9 mouse cellular contexts compared by ENCODE assay signal in genomic region chr4:116827819-116828218, GRCm38 (mm10). TPM values are rescaled to one million over a fixed set of nuclear protein-coding genes. Genes with fewer than 3 reads are reported as not detected.
DNase-seq lines count a peak whose midpoint lies in the region; ATAC-seq and TF ChIP-seq lines count a peak whose summit lies in the region.
"Had no signal": no experiment of that assay in that cellular context is flagged by ENCODE, and none has a peak within 500 bp of the region (broad histone marks: within the 10 kb centered on the region; RNA-seq: fewer than 3 reads in every experiment).

No protein-coding gene starts in this region.

- no peak overlapping the region for H3K4me3 ChIP-seq in forebrain, embryonic 16.5 days (replicated peaks; ENCODE audit: low read length)
- H3K4me3 ChIP-seq in liver, embryonic 14.5 days (ENCODE audit: insufficient read depth in 1 of 2, low read depth in 2 of 2, low read length in 2 of 2): no peak overlapping the region
- H3K4me3 ChIP-seq: midbrain, embryonic 12.5 days had no signal

- no peaks in the 10 kb centered on the region for H3K9me3 ChIP-seq in forebrain, embryonic 16.5 days (ENCODE audit: control insufficient read depth, low read length)
- no peaks in the 10 kb centered on the region for H3K9me3 ChIP-seq in liver, embryonic 14.5 days (ENCODE audit: control insufficient read depth, low read length)
- H3K9me3 ChIP-seq: midbrain, embryonic 12.5 days had no signal

- WGBS in forebrain, embryonic 16.5 days: 3% methylated on average over 4 of the region's 4 CpGs
- 0% methylated on average over 4 of the region's 4 CpGs for WGBS in liver, embryonic 14.5 days (ENCODE audit: insufficient replicate concordance)

- no peak overlapping the region for H3K4me2 ChIP-seq in forebrain, embryonic 16.5 days (ENCODE audit: low read length)
- no peak overlapping the region for H3K4me2 ChIP-seq in liver, embryonic 14.5 days (ENCODE audit: low read depth)
- H3K4me2 ChIP-seq: midbrain, embryonic 12.5 days had no signal

- no peak overlapping the region for H3K27ac ChIP-seq in forebrain, embryonic 16.5 days (ENCODE audit: low read length)
- H3K27ac ChIP-seq in liver, embryonic 14.5 days: no peak overlapping the region
- H3K27ac ChIP-seq: midbrain, embryonic 12.5 days had no signal

- TF ChIP-seq CTCF in liver, embryonic 14.5 days (IDR thresholded peaks at IDR 0.05; ENCODE audit: low read depth): peak; percentile 76

- TF ChIP-seq EP300 in liver, embryonic 14.5 days (IDR thresholded peaks at IDR 0.05; ENCODE audit: low read depth): no peak

- DNase-seq in layer of hippocampus, adult 11-12 months (ENCODE audit: low spot score): peak; percentile 51
- no peak for DNase-seq in layer of hippocampus, postnatal 25 days (ENCODE audit: extremely low spot score in 1 of 2, low spot score in 1 of 2)
- peak; percentile 20 to 34 for DNase-seq in CD8-positive naive resting alpha-beta T cell, adult 2 months (ENCODE audit: low read depth in 2 of 2, low spot score in 2 of 2)
- peak; percentile 92 for DNase-seq in brain, adult 2 months (ENCODE audit: low read depth, low spot score)
- peak; percentile 47 to 55 (median 53) for DNase-seq in liver, embryonic 14.5 days (ENCODE audit: low read depth in 3 of 3, low spot score in 3 of 3)
- DNase-seq in skeletal muscle tissue, adult 2 months (ENCODE audit: low read depth, low spot score): peak; percentile 64
- DNase-seq in urinary bladder, adult 18-20 months (ENCODE audit: low spot score in 2 of 2): no peak

- no peaks in the 10 kb centered on the region for H3K36me3 ChIP-seq in forebrain, embryonic 16.5 days (ENCODE audit: control insufficient read depth, insufficient read depth)
- H3K36me3 ChIP-seq in liver, embryonic 14.5 days (replicated peaks; ENCODE audit: control insufficient read depth, insufficient read depth, low read depth): no peaks in the 10 kb centered on the region
- H3K36me3 ChIP-seq: midbrain, embryonic 12.5 days had no signal

- H3K4me1 ChIP-seq in forebrain, embryonic 16.5 days (replicated peaks; ENCODE audit: control insufficient read depth, insufficient read depth, low read length): peaks cover 15% of the 10 kb centered on the region
- peaks cover 0 to 10% of the 10 kb centered on the region in 2 experiments; a peak in 3 of 4 replicates for H3K4me1 ChIP-seq in liver, embryonic 14.5 days (replicated peaks; ENCODE audit: control insufficient read depth in 2 of 2, insufficient read depth in 2 of 2, low read length in 1 of 2)

- no peak overlapping the region for H3K9ac ChIP-seq in forebrain, embryonic 16.5 days (replicated peaks; ENCODE audit: low read depth, low read length)
- no peak overlapping the region for H3K9ac ChIP-seq in liver, embryonic 14.5 days (replicated peaks)
- H3K9ac ChIP-seq: midbrain, embryonic 12.5 days had no signal

- no peaks in the 10 kb centered on the region for H3K27me3 ChIP-seq in forebrain, embryonic 16.5 days (replicated peaks; ENCODE audit: control insufficient read depth, insufficient read depth, low read length)
- no peaks in the 10 kb centered on the region for H3K27me3 ChIP-seq in liver, embryonic 14.5 days (ENCODE audit: control insufficient read depth, insufficient read depth, low read length)

- ATAC-seq in forebrain, embryonic 16.5 days: peak; percentile 56
- ATAC-seq in liver, embryonic 14.5 days (ENCODE audit: insufficient read depth): peak; percentile 20; the same call in 1 of the 2 replicates

RNA-seq across cellular contexts. Expression of gene Hpdl, which starts 6.3 kb away (rescaled TPM):
- total RNA-seq in layer of hippocampus, postnatal 25 days (2021): 1 to 10 TPM; 4.8 to 5.0 TPM
- polyA plus RNA-seq in forebrain, embryonic 16.5 days (2015; fragmentation: Nextera tagmentation; extraction: Ambion mirVana): 0.48 and 0.52 TPM in 2 replicates
- 0.15 and 0.19 TPM in 2 replicates for polyA plus RNA-seq in liver, embryonic 14.5 days (2012; rRNA removed)
- polyA plus RNA-seq in liver, embryonic 14.5 days (2014; fragmentation: Nextera tagmentation; extraction: Ambion mirVana): 0.13 and 0.19 TPM in 2 replicates

RNA-seq across cellular contexts. Expression of gene Mutyh, which starts 20.3 kb away (rescaled TPM):
- total RNA-seq in layer of hippocampus, postnatal 25 days (2021): 1 to 10 TPM; 3.1 to 5.4 TPM
- polyA plus RNA-seq in forebrain, embryonic 16.5 days (2015; fragmentation: Nextera tagmentation; extraction: Ambion mirVana): 8.4 and 10.2 TPM in 2 replicates
- polyA plus RNA-seq in liver, embryonic 14.5 days (2012; rRNA removed): 2.7 and 3.5 TPM in 2 replicates
- polyA plus RNA-seq in liver, embryonic 14.5 days (2014; fragmentation: Nextera tagmentation; extraction: Ambion mirVana): 1.7 and 2.1 TPM in 2 replicates

RNA-seq across cellular contexts. Expression of gene Toe1, which starts 20.4 kb away (rescaled TPM):
- total RNA-seq in layer of hippocampus, postnatal 25 days (2021): 10 to 100 TPM; 12.0 to 13.1 TPM
- polyA plus RNA-seq in forebrain, embryonic 16.5 days (2015; fragmentation: Nextera tagmentation; extraction: Ambion mirVana): 32.6 and 36.7 TPM in 2 replicates
- 13.7 and 14.7 TPM in 2 replicates for polyA plus RNA-seq in liver, embryonic 14.5 days (2012; rRNA removed)
- polyA plus RNA-seq in liver, embryonic 14.5 days (2014; fragmentation: Nextera tagmentation; extraction: Ambion mirVana): 14.2 and 15.0 TPM in 2 replicates

RNA-seq across cellular contexts. Expression of gene Zswim5, which starts 49.4 kb away (rescaled TPM):
- 10 to 100 TPM; 17.1 to 17.9 TPM for total RNA-seq in layer of hippocampus, postnatal 25 days (2021)
- polyA plus RNA-seq in forebrain, embryonic 16.5 days (2015; fragmentation: Nextera tagmentation; extraction: Ambion mirVana): 8.8 and 9.1 TPM in 2 replicates
- polyA plus RNA-seq in liver, embryonic 14.5 days (2012; rRNA removed): 0.06 and 0.10 TPM in 2 replicates
- 0.03 and 0.04 TPM in 2 replicates for polyA plus RNA-seq in liver, embryonic 14.5 days (2014; fragmentation: Nextera tagmentation; extraction: Ambion mirVana)

Comparison
In these comparisons a context has a peak if more than half of its experiments do, and no peak if none do; other contexts are left out.
1. DNase-seq: peak in layer of hippocampus, adult 11-12 months (single experiment), CD8-positive naive resting alpha-beta T cell, adult 2 months (2 of 2), brain, adult 2 months (single experiment), liver, embryonic 14.5 days (3 of 3) and skeletal muscle tissue, adult 2 months (single experiment); none in layer of hippocampus, postnatal 25 days (0 of 2) and urinary bladder, adult 18-20 months (0 of 2).